Mouse (Mus musculus) liver, embryonic 14.5 days (tissue): Measurements from ENCODE around the gene Tlnrd1.

ENCODE experiments used
- CTCF ChIP-seq: IDR thresholded peaks from 2 replicates; pipeline ENCODE4 v1.5.1; 2016; ENCODE audit warnings: antibody characterized with exemption, low read depth, control low read depth
- EP300 ChIP-seq: IDR thresholded peaks from 2 replicates; pipeline ENCODE4 v1.6.1; 2016; ENCODE audit warnings: antibody characterized with exemption, low read depth

- TF ChIP-seq EP300, result no peak
- no peak; the same call in 1 of the 2 replicates for TF ChIP-seq CTCF
These were observed 1.4 kb downstream of the Tlnrd1 start for GRCm38 (mm10) chr7:83882633-83883275.
